Mouse (Mus musculus): ENCODE data around the gene Ubb.

DNA sequence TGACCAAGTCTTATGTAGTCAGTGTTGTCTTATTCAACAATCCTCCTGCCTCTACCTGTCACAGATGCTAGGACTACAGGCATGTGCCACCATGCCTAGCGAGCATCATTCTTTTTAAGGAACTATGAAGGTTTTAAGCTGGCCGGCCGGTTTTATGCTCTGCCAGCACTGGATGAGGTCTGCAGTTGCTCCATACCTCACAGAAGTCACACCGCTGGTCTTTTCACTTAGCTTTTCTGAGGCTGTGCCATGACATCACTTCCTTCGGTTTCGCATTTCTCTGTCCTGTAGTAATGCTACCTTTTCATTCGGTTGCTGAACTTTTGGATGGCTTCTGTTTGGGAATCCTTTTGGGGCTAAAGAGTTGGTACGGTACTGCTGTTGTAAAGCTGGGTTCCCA is 9.4 kb upstream of the Ubb start:
- no peak for TF ChIP-seq CTCF (IDR thresholded peaks at IDR 0.05; ENCODE audit: low read depth)
- TF ChIP-seq EP300 (IDR thresholded peaks at IDR 0.05; ENCODE audit: low read depth): no peak

Data from liver, embryonic 14.5 days (tissue).